Mouse (Mus musculus): Measurements from ENCODE around the gene Nin. TPM values are rescaled to one million over a fixed set of nuclear protein-coding genes. Genes with fewer than 3 reads are reported as not detected.
A peak's percentile ranks its signal among the peaks of the same experiment; 100 is the strongest.

Nin gene
- total RNA-seq, 2 experiments from 2014 or later = 21.8 to 26.1 TPM

DNA sequence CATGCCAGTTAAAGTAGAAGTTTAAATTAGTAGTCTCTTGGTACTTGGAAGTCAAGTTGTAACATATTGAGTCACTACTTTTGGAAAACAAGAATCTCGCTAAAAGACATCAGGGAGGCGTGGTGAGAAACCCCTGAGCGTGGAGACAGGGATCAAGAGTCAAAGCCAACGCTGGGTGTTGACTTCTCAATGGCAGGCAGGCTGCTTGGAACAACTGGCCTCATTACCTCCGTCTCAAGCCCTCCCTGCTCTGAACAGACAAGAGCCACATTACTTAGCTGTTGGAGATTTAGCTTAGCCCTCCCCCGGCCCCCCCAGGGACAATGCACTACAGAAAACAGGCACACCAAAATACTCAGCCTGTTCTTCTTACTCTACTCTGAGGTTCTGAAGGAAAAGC is 72.5 kb downstream of the Nin start:
- intact Hi-C loops (cut with DNase I) = no loop called here
- DNase-seq = no peak

DNA sequence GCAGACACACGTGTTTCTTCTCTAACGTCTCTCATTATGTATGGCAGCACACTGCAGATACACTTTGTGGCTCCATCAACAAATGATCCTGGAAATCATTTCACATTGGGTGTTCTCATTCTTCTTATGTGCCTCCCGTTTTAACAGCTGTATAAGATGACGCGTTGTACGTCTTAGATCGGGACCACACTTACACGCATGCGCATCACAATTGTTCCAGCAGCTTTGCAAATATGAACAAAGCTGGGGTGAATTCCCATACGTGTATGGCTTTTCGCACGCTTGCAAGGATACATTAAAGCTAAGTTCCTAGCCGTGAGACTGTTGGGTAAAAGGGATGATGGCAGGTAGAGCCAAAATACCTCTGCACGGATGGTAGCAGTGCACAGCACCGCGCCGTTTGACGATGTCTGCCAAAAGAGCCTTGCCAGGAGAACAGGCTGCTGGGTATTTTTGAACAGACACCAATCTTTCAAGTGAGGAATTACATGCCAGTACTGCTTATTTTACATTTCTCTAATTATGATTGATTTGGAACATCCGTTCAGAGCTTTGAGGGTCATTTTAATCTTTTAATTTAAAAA is 76.7 kb downstream of the Nin start:
- intact Hi-C loops (cut with DNase I) = no loop called here

DNA sequence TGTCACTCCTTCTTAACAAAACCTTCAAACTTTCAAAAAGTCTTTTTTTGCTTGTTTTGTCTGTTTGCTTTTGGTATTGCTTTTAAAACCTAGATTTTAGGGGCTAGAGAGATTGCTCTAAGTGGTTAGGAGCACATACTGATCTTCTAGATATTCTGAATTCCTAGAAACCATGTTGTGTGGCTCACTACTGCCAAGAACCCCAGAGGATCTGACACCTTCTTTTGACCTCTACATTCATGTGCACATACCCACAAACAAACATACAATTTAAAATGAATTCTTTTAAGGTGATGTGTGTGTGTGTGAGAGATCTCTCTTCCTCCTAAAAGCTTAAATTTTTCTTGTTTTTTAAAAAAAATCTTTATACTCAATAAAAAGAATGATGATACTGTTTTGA is 87.3 kb downstream of the Nin start:
- intact Hi-C loops (cut with DNase I) = no loop called here
- no peak for DNase-seq

More for the DNA sequence above, 76.7 kb downstream of the Nin start:
- DNase-seq = no peak

DNA sequence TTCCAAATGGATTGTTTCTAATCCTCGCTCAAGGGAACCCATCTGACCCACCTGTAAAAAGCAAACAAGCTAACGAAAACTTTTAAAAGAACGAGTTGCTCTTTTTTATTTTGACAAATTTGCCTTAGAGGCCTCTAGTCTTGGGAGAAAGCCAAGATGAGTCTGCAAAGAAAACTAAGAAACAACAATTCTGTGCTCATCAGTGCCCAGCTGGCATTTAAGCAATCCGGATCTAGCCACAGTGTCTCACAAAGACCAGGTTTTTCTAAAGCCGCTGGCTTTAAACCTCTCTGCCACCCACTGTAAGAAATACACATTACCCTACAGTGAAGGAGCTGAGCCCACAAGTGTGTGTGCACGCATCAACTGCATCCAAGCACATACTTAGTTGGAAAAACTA is 88.1 kb downstream of the Nin start:
- no peak for DNase-seq
- intact Hi-C loops (cut with DNase I) = no loop called here

DNA sequence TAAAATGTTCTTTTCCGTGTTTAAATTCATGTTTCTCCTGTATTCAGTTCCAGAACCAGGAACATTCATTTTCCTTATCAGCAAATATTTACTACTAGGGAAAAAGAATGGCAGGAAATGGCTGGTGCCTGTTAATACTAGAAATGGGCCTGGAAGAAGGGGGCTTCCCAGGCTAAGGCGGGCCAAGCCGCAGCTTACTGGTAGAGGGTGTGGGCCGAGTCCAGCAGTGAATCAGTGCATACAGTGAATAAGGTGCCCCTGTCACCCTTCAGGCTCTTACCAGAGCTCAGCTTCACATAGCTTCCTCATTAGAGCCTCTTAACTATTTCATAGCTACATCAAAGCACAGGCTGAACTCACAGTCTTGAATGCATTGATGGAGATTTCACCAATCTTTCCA is 89.9 kb downstream of the Nin start:
- DNase-seq = no peak
- intact Hi-C loops (cut with DNase I) = no loop called here

DNA sequence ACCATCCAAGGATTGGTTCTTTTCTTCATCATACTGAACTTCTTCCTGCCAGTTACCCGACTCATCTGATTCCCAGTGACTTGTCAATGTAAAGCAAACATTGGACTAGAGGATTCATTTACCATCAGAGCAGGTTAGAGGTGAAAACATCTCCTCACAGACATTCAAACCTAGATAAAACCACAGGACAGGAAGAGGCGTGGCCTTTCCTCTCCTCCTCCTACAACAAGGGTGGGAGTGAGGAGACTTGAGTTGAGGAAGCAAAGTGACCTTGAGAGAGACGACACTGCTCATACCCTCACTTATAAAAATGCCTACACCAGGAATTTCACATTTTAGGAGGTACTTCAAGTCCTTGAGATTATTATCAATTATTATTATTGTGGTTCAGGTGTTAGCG is 95.4 kb downstream of the Nin start:
- DNase-seq = no peak
- intact Hi-C loops (cut with DNase I) = no loop called here

DNA sequence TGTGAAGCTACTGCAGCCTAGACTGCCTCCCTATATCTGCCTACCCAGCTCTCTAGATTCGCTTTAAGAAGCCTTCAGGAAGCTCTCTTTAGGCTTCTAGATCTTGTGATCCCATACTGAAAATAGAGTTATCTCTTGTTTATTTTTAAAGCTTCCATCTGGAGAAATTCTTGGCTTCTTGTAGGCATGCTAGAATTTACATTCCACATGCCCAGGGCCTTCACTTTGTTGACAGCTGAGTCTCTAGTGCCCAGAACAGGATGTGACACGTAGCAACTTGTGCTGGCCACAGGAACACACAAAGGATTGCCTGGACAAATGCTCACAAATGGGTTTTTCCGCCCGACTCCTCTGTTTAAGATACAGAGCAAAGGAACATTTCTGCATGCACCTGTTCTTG is 97.6 kb downstream of the Nin start:
- DNase-seq = no peak
- intact Hi-C loops (cut with DNase I) = no loop called here

DNA sequence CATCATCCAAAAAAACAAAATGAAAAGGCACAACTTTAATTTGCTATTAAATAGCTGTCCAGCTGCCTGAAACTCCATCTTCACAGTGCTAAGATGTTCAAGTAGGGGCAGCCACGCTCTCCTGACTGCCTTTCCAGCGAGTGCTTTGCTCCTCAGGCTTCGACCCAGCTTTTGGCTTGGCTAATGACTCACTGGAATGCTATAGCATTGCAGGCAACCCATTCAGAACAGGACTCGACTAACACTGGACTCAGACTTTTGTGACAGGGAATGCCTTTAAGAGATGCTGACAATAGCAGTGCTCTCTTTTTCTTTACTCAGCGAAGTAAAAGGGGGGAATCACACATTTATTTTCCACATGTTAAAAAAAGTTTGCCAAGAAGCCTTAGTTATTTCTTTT is 101.8 kb downstream of the Nin start:
- intact Hi-C loops (cut with DNase I) = no loop called here
- DNase-seq = no peak

DNA sequence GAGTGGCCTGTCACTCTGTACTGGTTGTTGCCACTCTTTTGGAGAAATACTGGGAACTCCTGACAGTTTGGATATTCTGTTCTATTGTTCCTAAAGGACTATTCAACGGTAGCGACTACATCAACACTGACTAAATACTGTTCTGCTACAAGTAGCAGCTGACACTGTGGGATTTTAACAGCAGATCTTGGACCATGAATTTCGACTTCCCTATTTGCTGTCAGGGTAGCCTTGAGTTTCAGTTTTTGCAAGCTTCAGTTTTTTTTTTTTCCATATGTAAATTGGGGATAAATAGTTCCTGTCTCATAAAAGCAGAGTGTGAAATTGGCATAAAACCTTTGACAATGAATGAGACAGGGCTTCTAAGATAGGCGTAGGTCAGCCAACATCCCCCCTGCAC is 103.2 kb downstream of the Nin start:
- intact Hi-C loops (cut with DNase I) = no loop called here
- DNase-seq = no peak

DNA sequence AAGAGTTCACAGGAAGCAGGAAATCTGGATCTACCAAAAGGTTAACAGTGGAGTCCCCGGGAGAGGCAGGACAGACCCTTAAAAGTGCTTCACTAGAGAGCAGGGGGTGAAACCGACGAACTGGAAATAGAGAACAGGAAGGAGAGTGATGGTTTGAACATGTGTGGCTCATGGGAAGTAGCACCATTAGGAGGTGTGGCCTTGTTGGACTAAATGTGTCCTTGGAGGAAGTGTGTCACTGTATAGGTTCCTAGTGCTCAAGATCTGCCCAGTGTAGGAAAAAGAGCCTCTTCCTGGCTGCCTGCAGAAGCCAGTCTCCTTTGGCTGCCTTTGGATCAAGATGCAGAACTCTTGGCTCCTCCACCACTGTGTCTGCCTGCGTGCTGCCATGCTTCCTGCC is 108.4 kb downstream of the Nin start:
- intact Hi-C loops (cut with DNase I) = no loop called here
- DNase-seq = no peak

DNA sequence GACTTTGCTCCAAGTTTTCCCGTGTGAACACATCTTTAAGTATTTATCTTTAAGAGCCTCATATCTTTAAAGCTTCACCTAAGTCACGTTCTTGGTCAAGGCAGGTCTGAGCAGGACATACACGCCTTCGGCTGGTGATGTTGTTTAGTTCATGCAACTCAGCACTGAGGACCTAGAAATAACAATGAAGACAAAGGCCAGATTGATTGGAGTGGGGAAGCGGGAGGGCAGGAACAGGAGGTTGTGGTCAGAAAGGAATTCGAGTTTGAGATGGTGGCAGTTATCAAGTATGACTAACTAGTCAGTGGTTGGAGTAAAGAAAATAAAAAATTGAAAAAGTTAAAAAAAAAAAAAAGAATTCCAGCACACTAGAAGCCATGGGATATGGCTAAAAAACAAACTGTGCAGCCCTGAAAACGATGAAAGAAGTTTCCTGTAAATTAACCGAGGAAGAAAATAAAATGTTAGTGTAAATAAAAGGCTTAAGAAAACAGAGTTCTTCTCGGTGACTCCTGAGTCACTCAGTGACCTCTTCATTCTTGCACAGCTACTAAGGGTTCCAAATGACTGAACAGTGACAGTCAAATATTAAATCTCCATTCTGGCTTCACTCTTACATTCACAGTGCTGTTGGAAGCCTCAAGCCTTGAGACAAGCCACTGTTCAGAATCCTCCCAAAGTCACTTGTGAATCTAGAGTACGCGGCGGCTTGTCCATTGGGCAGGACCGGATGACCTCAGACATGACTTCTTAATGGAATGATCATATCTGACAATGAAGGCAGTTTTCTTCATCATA is 115.1 kb downstream of the Nin start:
- no peak for DNase-seq
- intact Hi-C loops (cut with DNase I) = no loop called here

DNA sequence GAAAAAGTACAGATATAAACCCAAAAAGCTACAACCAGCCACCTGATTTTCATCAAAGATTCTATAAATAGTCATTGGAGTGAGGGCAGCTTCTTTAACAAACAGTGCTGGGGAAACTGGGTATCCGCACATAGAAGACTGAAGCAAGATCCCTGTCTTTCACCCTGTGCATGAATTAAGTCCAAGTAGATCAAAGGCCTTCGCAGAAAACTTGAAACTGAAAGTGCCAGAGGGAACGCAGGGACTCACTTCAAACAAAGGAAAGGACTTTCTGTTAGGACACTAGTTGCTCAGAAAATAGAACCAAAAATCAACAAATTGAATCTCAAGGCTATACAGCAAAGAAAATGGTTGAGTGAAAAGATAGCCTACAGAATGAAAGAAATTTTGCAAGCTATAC is 118.1 kb downstream of the Nin start:
- DNase-seq = no peak
- intact Hi-C loops (cut with DNase I) = no loop called here

DNA sequence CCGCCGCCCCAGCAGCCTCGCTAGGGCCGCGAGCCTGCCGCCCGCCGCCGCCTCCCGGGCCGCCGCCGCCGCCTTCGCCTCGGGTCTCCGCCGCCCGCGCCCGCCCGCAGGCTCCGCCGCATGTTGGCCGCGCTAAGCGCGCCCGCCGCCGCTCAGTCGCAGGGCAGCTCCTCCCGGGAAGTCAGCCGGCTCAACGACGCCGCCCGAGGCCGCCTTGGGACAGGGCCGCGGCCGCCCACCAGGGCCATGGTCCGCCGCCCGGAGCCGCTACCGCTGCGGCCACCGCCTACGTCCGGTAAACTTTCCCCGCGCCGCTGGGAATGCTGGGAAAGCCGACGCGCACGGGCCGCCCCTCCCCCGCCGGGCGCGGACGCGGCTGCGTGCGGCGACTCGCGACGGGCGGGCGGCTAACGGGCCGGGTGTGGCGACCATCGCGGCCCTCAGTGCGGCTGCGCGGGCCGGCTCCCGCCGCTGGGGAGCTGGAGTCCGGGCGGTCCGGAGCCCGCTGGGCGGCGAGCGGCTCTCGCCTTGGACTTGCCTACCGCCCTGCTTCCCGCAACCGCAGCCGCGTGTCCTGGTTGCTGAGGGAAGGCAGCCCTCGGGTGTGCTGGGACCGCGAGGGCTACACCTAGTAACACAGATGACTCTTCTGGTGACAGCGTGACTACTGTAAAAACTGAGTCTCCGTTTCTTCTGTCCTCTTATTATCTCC is 126.6 kb downstream of the Nin start, which contains the start of gene Sav1:
TSS of gene Sav1 (minus strand) at position 217 of the 712 bp plus-strand sequence.
- peak; percentile 93 to 96 for DNase-seq
- intact Hi-C loops (cut with DNase I) = no loop called here

DNA sequence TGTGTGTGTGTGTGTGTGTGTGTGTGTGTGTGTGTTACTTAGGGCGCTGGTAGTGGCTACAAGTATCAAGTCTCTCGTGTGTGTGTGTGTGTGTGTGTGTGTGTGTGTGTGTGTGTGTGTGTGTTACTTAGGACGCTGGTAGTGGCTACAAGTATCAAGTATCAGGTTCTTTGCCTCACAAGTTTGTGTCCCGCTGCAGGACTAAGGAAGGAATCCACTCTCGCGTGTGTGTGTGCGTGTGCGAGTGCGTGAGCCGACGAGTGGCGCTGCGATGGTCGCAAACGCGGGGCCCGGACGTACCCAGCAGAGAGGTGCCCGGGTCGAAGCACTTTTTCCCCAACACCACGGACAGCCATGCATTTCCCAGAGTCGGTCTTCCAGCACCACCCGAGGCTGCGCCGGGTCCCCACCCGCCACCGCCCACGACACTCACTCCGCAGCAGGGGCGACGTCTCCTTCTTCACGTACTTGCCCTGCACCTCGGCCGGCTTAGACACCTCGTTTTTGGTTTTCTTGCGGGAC is 127.2 kb downstream of the Nin start:
- DNase-seq = peak in 1 of 2 experiments; percentile 43
- intact Hi-C loops (cut with DNase I) = no loop called here

DNA sequence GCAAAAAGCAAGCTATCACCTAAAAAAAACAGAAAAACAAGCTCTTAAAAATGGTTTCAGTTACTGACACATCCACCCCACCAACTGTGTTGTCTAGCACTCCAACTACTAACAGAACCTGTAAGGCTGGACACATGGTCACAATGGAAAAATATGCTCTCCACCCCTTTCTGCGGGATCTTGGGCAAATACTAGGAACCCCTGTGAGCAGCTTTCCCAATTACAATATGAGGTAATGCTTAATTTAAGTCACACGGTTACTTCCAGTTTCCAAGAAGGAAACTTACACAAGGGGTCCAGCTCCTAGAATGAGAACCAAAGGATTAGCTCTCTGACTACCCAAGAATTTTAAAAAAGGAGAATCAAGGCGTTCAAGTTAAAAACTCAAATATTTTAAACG is 128.0 kb downstream of the Nin start:
- intact Hi-C loops (cut with DNase I) = no loop called here
- DNase-seq = no peak

DNA sequence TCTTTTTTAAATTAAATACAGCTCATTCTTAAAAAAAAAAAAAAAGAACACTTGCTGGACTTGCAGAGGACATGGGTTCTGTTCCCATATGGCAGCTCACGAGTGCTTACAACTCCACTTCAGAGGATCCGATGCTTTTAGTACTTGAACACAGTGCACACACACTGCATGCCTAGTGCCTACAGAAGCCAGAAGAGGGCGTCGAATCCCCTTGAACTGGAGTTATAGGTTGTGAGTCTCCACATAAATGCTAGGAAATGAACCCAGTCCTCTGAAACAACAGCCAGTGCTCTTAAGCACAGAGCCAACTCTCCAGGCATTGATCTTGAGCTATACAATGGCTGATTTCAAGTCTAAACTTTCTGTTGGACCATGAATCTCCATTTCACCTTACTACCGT is 130.6 kb downstream of the Nin start:
- DNase-seq = no peak
- intact Hi-C loops (cut with DNase I) = loop anchor here (2.0 kb wide), 1 partner anchor 14 kb away; no protein-coding TSS in a partner anchor

DNA sequence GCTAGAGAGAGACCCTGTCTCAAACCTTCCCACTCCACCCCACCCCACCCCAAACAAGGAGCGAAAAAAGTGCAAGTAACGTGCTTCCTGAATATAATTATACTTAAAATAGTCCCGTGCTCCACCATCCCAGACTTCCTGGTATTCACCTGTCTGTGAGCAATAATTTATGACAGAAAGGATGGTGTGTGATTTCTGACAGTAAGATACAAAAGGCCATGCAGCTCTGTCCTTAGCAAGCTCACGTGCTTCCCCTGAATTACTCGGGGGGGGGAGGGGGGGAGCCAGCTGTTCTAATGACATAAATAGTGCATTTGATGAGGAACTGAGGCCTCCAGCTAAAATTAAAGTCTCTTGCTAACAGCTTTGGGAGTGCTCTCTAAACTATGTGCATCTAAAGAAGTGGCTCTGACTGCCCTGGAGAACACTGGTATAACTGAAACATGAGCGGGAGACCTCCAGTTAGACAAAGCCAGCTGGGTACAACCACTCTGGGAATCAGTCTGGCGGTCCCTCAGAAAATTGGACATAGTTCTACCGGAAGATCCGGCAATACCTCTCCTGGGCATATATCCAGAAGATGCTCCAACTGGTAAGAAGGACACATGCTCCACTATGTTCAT is 136.0 kb downstream of the Nin start:
- intact Hi-C loops (cut with DNase I) = no loop called here
- DNase-seq = no peak

DNA sequence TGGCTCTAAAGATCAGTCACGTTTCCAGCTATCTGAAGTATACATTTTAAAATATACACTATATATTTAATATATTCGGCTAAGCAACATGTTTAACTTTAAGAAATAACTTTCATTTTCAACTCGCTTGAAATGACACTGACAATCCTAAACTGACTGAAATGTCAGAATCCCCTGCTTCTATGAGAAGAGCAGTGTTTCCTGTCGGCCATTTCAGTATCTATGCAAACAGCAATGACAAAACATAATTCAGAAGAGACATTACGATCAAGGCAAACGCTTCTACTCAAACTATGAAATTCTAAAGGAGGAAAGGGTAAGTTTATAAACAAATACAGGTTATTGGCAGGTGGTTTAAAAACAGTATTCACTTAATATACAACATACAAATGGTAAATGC is 136.8 kb downstream of the Nin start:
- intact Hi-C loops (cut with DNase I) = no loop called here
- no peak for DNase-seq

DNA sequence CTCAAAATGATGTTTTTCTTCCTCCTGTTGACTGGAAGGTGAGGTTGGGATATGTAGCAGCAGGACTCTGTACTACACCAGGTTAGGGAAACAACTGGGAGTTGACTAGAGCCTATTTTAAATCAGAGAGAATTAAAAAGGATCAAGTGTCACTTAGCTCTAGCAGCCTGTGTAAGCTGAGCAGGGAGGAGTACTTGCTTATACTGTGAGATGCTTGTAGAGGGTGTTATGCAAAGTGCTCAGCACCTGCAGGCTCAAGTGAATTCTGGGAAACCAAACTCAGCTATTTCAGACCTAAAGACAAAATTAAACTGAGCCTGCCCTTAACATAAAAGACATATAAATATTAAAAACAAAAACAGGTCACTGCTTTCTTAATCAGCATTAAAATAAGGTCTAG is 139.9 kb downstream of the Nin start:
- intact Hi-C loops (cut with DNase I) = no loop called here

DNA sequence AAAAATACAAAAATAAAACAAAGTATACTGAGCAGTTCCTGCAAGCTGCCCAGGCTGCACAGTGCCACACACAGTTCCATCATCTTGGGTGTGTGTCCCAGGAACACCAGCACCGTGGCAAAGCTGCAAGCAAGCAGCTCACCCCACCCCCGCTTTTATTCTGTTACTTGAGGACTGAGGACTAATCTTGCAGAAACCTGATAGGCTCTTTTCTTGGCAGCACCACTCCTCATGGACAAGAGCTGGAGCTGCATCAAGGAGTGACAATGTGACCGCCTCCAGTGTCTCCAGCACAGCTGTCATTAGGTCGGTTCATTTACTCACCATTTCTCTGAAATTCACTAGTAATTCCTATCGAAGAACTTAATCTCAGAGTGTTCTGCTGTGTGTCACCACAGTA is 145.4 kb downstream of the Nin start:
- DNase-seq = peak; percentile 22 to 51
- intact Hi-C loops (cut with DNase I) = loop anchor here (2.0 to 10.0 kb wide), 2 partner anchors 15 to 267 kb away; partner anchors contain the start of gene Pygl

More for the DNA sequence above, 139.9 kb downstream of the Nin start:
- no peak for DNase-seq

DNA sequence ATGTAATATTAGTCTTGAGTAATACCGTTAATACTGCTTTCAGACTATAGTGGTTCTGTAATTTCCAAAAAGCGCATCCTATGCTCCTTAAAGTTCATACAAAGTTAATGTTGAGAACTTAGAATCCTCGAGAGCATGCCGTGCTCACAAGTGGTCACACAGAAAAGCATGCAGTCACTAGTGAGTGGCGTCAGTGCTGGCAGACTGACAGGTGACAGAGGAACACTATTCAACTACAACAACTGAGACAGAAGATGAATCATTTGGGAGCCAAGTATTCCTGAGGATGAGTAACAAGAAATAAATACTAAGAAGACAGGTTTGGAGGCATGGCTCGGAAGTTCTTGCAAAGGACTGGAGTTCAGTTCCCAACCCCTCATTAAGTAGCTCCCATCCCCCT is 146.4 kb downstream of the Nin start:
- peak in 1 of 2 experiments; percentile 21 for DNase-seq
- intact Hi-C loops (cut with DNase I) = loop anchor here (10.0 kb wide), 1 partner anchor 268 kb away; the partner anchor contains the start of gene Pygl

Measured in heart, postnatal 14 days (tissue).